Mouse (Mus musculus) CD4-positive, CD25-positive, alpha-beta regulatory T cell, adult 9 weeks (primary cell): ENCODE measurements around the gene Trpm5. TPM values are rescaled to one million over a fixed set of nuclear protein-coding genes. Genes with fewer than 3 reads are reported as not detected.

Experiments
- polyA plus RNA-seq: library from polyadenylated mRNA; unstranded; fragments of 100-300 nt; shearing (Covaris generic); gene quantifications from one replicate; pipeline ENCODE4 v1.2.1, GENCODE M21; 2017

The Trpm5 gene
- polyA plus RNA-seq: not detected

DNA sequence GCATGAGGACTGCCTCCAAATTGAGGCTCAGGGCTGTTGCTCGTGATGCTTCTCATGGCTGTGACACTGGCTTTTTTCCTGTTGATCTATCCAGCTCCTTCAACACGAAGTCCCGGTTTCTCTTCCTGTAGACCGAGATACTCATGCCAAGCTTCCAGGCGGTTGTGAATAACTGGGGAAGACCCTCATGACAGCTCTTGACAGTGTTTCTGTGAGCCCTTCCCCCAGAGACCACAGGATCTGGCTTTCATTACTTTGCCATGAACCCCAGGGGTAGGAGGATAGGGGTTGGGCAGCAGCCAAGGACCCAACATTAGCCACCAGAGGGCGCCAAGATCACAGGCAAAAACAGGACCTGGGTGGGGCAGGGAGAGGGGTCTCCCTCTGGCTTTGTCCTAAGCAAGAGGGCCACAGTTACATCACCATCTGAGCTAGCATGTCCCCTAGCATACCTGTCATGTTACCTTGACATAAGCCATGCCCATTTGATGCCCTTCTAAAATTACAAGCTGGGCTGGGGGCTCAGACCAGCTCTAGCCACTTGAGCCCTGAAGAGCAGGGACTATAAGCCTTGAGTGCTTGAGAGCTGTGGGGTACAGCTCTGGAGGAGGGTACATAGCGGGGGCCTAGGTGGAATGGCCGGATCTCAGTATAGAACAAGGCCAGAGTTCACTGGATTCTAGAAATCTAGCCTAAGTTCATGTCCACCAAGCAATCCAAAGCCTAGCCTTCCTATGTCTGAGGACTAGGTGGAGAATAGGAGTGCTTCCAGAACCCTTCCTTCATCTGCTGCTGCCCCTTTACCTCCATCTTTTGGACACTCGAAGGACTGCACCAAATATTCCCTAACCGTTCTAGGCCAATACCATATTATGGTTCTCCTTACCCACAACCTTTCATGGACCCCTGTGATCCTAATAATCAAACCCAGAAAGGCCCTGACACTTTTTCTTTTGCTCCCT is at the start of gene Trpm5:
TSS of gene Trpm5 (minus strand) at position 51 of the 962 bp plus-strand sequence.

DNA sequence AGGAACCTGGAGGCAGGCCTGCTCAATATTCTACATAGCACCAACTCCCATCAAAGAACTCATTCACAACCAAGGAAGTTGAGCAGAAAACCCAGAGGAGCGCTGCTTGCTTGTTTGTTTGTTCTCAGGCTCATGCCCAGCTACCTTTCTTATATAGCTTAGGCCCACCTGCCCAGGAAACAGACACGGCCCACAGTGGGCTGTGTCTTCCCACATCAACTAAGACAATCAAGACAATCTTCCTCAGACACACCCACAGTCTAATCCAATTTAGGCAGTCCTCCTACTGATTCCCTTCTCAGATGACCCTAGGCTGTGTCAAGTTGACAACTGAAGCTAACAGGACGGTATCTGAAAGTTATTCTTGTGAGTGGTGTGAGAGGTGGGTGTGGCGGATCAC is 11.6 kb upstream of the Trpm5 start, which contains the start of gene Kcnq1:
TSS of gene Kcnq1 (plus strand) at position 301 of the 400 bp plus-strand sequence.

DNA sequence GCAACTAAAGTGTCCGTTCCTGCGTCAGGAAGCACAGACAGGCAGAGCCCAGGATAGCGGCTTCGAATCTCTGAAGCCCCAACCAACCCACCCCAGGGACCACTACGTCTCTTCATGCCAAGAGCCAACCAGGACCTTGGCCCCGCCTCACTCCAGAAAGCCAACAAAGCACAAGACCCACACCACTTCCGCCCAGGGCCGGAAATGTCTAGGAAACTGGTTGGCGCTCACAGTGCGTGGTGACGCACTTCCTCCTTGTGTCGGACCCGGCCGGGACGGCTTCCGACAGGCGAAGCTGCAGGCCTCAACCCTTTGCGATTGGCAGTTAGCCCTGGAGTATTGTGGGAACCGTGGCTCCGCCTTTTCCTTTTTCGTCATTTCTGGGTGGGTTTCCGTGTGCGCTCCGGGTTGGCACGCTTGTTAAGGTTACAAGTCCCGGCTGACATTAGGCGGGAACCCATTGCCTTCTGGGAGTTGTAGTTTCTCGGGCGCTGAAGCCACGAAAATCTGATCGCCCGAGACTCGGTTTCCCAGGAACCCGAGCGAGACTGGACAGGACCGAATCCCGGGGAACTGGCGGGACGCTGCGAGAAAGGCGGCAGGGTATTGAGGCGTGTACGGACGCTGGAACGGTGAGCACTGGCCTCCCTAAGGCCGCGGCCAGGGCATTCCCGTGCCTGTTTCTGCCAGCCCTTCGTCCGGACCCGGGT is 25.4 kb downstream of the Trpm5 start, which contains the start of gene Tssc4:
TSS of gene Tssc4 (plus strand) at position 368 of the 710 bp plus-strand sequence.

DNA sequence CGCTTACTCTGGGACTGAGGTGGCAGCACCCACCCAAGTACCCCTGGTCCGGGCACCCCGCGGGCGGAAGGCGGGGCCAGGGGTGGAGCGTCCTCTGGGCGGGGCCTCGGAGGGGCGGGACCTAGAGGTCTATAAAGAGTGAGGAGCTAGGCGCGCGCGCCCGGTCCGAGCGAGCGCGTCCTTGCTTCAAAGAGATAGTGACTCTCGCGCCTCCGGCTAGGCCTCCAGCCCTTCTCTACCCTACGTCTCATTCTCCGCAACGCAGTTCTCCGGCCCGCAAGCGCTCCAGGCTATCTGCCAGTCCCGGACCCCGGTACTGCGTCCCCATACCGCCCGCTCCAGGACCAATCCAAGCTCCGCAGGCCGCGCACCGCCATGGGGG is 41.8 kb downstream of the Trpm5 start, which contains the start of gene Cd81:
TSS of gene Cd81 (plus strand) at position 114 of the 382 bp plus-strand sequence.

Other genes with a start within 250 kb of the Trpm5 start
- gene Th, start 163.5 kb downstream of the Trpm5 start, polyA plus RNA-seq: not detected
- 2.2 TPM for gene Ascl2, start 125.4 kb downstream of the Trpm5 start, polyA plus RNA-seq
- gene Tspan32, start 89.6 kb downstream of the Trpm5 start, polyA plus RNA-seq: 732 TPM
- 198 TPM for gene Cd81, start 41.9 kb downstream of the Trpm5 start, polyA plus RNA-seq
- 62.1 TPM for gene Tssc4, start 25.4 kb downstream of the Trpm5 start, polyA plus RNA-seq
- not detected for gene Kcnq1, start 11.7 kb upstream of the Trpm5 start, polyA plus RNA-seq